Mouse (Mus musculus) brain, embryonic 18.5 days (tissue): ENCODE measurements at regions not wholly inside any gene's neighbourhood (a gene's known extent, or its start where the extent isn't known, plus 50 kb on each side); places are given as distances from the start of the nearest gene placed in this dataset.

Experiments
- DNase-seq: peaks from one replicate; pipeline ENCODE4 v3.0.0-alpha.2; 2012; ENCODE audit warnings: low read depth, low spot score

DNA sequence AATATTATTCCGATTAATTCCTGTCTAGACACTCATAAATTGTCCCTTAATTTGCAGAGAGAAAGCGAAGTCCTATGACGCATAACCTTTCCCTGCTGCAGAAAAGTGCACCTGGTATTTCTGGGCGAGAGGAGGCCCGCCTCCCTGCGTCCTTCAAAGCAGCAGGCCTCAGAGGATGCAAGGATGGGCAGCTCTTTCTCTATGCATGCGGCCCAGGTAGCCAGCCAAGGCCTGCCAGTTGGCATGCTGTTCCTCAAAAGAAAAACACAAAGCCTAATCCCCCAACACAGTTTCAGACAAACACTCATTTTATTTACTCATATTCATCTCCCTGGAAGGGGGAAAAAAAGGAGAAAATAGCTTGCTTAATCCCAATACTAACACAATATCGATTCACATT lies 308.2 kb downstream of the Gm10295 start:
- DNase-seq, result no peak

DNA sequence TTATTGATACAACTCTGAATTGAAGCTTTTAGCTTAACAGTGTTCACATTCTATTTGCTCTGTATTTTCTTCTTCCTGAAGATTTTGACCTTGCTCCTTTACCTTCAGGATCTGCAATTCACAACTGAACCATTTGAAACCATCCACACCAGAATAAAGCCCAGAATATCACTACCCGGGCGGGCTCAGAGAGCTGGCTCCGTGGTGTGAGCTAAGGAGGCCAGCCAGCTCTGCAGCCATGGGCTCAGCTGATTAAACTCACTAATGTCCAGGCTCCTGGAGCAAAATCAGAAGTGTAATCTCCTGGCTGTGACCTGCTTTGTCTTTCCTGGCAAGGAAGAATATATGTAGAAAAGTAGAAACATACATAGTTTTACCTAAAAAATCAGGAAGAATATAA lies 309.9 kb downstream of the Gm10295 start:
- no peak for DNase-seq

DNA sequence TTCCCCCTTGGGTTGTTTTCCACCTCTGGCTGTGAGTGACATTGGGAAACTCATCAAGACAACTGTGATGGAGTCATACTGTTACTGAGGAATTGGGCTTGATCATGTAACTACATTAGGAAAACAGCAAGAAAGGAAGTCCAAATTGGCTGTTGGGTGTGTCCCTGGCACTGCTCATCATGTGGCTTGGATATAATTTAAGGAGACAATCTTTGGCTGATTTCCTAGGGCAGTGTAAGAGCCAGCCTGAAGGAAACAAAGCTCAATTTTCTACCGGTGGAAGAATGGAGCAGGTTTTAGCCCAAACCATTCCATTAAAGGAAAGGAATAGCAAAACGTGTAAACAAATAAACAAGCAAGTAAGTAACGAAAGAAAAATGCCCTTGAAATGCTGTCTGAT lies 310.4 kb downstream of the Gm10295 start:
- DNase-seq, result no peak

- no peak for DNase-seq
Measured at GRCm38 (mm10) chr7:71038537-71038936, 312.7 kb downstream of the Gm10295 start.

- no peak for DNase-seq
Measured at GRCm38 (mm10) chr7:71033121-71033520, 318.2 kb downstream of the Gm10295 start.

DNA sequence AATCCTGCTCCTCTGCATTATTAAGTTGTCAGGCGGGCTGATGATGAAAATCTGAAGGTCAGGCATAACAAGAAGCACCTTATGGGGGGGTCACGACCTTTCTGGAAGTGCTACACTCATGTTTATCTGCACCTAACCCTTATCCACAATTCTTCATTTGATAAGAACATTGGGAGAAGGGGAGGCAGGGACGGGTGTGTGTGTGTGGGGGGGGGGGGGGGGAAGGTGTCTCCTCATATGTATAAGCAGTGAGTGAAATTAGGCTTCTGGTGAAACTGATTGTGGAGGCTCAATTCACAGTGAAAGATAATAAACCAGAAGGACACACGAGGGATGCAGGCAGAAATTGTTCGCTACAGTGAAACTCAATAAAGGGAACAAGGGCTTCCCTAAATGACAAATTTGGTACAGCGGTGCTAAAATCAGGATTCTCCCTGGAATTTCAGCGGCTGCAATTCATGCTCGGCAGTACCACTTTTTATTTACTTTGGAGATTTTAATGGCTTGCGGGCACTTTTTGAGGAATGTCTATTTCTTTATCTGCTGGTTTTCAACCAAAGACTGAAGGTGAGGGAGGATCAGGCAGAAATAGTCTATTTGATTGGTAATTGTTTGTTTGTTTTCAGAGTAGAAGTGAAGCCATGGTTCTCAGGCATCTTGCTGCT lies 327.2 kb downstream of the Gm10295 start:
- no peak for DNase-seq

DNA sequence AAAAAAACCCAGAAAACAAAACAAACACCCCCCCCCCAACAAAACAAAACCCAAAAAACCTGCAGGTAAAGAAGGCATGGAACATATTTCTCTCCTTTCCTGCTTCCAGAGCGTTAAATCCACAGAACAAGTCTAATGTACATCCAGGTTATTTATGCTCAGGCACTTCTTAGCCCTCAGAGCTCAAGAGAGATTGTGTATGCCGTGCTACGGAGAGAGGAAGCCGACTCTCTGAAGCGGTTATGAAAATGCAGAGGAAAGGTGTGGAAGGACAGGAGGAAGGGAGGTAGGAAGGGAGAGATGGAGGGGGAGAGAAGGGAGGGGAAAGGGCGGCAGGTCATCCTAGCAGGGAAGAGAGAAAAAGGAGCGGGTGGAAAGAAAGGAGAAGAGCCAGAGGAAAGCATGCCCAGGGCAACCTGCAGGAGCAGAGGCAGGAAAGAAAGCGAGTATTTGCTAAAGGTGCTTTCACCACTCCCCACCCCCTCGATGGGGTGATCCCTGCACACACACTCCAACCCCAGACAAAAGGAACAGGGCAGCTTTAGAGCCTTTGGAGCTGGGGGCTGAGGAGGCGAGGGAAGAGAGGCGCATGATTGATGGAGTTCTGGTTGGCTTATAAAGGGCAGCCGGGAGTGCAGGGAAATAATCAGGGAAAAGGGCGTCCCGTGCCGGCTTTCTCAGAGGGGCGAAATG lies 327.9 kb downstream of the Gm10295 start:
- DNase-seq, result no peak
